Mouse (Mus musculus) MEL (cell line): ENCODE data around the gene Gm9. TPM values are rescaled to one million over a fixed set of nuclear protein-coding genes. Genes with fewer than 3 reads are reported as not detected.
"Not testable (repeated sequence)": the region's sequence is repeated elsewhere in the genome, so short reads cannot be mapped to it uniquely, and the experiment has no call there.

Source experiments
- DNase-seq: peaks from one replicate; pipeline ENCODE4 v3.0.0; 2011; ENCODE audit warnings: low read depth, low spot score
- H3K27ac ChIP-seq: 2 replicates; pipeline ENCODE4 v1.5.1; 2012; ENCODE audit warnings: low read depth, mild to moderate bottlenecking, control low read depth, low read length, moderate library complexity; ENCODE audit not compliant: control insufficient read depth
- H3K27me3 ChIP-seq, 2 experiments: fragments of 150-350 bp in 1 of 2; sonication (generic) in 1 of 2; 2 replicates each; pipeline ENCODE4 v1.6.1; 2012; ENCODE audit warnings: low read length in 2 of 2, mild to moderate bottlenecking in 2 of 2, improper control_type of control experiment in 1 of 2, moderate library complexity in 1 of 2; ENCODE audit not compliant: insufficient read depth in 2 of 2, control insufficient read depth in 1 of 2
- H3K36me3 ChIP-seq, 2 experiments: 2 replicates each; pipeline ENCODE4 v1.6.1; 2012 to 2014; ENCODE audit warnings: low read length in 2 of 2, improper control_type of control experiment in 1 of 2, inconsistent platforms in 1 of 2, mild to moderate bottlenecking in 1 of 2; ENCODE audit not compliant: insufficient read depth in 2 of 2, control insufficient read depth in 1 of 2
- H3K4me1 ChIP-seq, 2 experiments: fragments of 150-350 bp in 1 of 2; sonication (generic) in 1 of 2; 2 replicates each; pipeline ENCODE4 v1.6.1; 2012; ENCODE audit warnings: low read length in 2 of 2, improper control_type of control experiment in 1 of 2, mild to moderate bottlenecking in 1 of 2; ENCODE audit not compliant: insufficient read depth in 2 of 2, control insufficient read depth in 1 of 2
- H3K4me3 ChIP-seq, 2 experiments: fragments of 150-350 bp in 1 of 2; sonication (generic) in 1 of 2; 2 replicates each; pipeline ENCODE4 v1.5.1; 2012; ENCODE audit warnings: low read depth in 2 of 2, low read length in 2 of 2, mild to moderate bottlenecking in 2 of 2, moderate library complexity in 2 of 2, control low read depth in 1 of 2, improper control_type of control experiment in 1 of 2; ENCODE audit not compliant: control insufficient read depth in 1 of 2, insufficient read depth in 1 of 2
- H3K79me2 ChIP-seq: 2 replicates; pipeline ENCODE4 v1.6.1; 2012; ENCODE audit warnings: mild to moderate bottlenecking, low read length, moderate library complexity; ENCODE audit not compliant: control insufficient read depth, poor library complexity, insufficient read depth
- H3K9ac ChIP-seq: 2 replicates; pipeline ENCODE4 v1.6.1; 2012; ENCODE audit warnings: low read depth, mild to moderate bottlenecking, control low read depth, low read length, moderate library complexity; ENCODE audit not compliant: control insufficient read depth, poor library complexity, severe bottlenecking
- H3K9me3 ChIP-seq: fragments of 150-350 bp; sonication (generic); replicated peaks from 2 replicates; pipeline ENCODE4 v1.6.1; 2012; ENCODE audit warnings: mild to moderate bottlenecking, low read length, improper control_type of control experiment, moderate library complexity; ENCODE audit not compliant: insufficient read depth
- EP300 ChIP-seq, 2 experiments: IDR thresholded peaks; 2 replicates each; pipeline ENCODE4 v1.6.1; 2011; ENCODE audit warnings: improper control_type of control experiment in 2 of 2, low read length in 2 of 2, low read depth in 1 of 2, mild to moderate bottlenecking in 1 of 2
- HCFC1 ChIP-seq: IDR thresholded peaks from 2 replicates; pipeline ENCODE4 v1.6.1; 2012; ENCODE audit warnings: low read depth, mild to moderate bottlenecking, inconsistent platforms, low read length, improper control_type of control experiment, moderate library complexity
- MAX ChIP-seq: IDR thresholded peaks from 2 replicates; pipeline ENCODE4 v1.6.1; 2011; ENCODE audit warnings: low read length, improper control_type of control experiment
- MAZ ChIP-seq: IDR thresholded peaks from 2 replicates; pipeline ENCODE4 v1.6.1; 2012; ENCODE audit warnings: low read depth, mild to moderate bottlenecking, inconsistent platforms, low read length, improper control_type of control experiment
- POLR2AphosphoS5 ChIP-seq: IDR thresholded peaks from 2 replicates; pipeline ENCODE4 v1.6.1; 2012; ENCODE audit warnings: low read depth, borderline replicate concordance, mild to moderate bottlenecking, inconsistent platforms, low read length, moderate library complexity, mixed read lengths
- ZKSCAN1 ChIP-seq: IDR thresholded peaks from 2 replicates; pipeline ENCODE4 v1.6.1; 2012; ENCODE audit warnings: low read depth, mild to moderate bottlenecking, inconsistent platforms, low read length, improper control_type of control experiment, moderate library complexity
- polyA plus RNA-seq, 2 experiments: library from polyadenylated mRNA; stranded (reverse) in 1 of 2; unstranded in 1 of 2; fragments of >175 nt in 1 of 2; fragments of >200 nt in 1 of 2; gene quantifications; 2 replicates each; pipeline versions ENCODE4 v1.2.1 to v1.2.4; 2012; ENCODE audit warnings: low replicate concordance in 2 of 2, low read depth in 1 of 2; ENCODE audit not compliant: insufficient read length in 2 of 2, insufficient read depth in 1 of 2, missing spikeins in 1 of 2
- total RNA-seq: library from RNA; depleted of rRNA; stranded (reverse); fragments of 300-350 nt; gene quantifications from 2 replicates; pipeline ENCODE4 v1.2.3, GENCODE M21; 2012; rRNA removed

Gene Gm9
- total RNA-seq, result not detected in 2 replicates
- not detected for polyA plus RNA-seq

GRCm38 (mm10) chrX:37210941-37211340, at the start of gene Gm9:
TSS of gene Gm9 (minus strand) at chrX:37211041.
- H3K27ac ChIP-seq, result no peak within 1 kb of the TSS
- H3K36me3 ChIP-seq, result no peaks in the 10 kb centered on the region
- no peak within 1 kb of the TSS for H3K9ac ChIP-seq
- no peaks in the 10 kb centered on the region for H3K27me3 ChIP-seq
- no peaks in the 10 kb centered on the region for H3K9me3 ChIP-seq
- H3K79me2 ChIP-seq, result no peaks in the 10 kb centered on the region
- TF ChIP-seq MAX (no peak), POLR2AphosphoS5 (no peak), MAZ (no peak), ZKSCAN1 (no peak), HCFC1 (no peak), EP300 (IDR thresholded peaks at IDR 0.05; ENCODE audit: low read depth in 1 of 2, low read length in 2 of 2) (no peak)
- no peaks in the 10 kb centered on the region for H3K4me1 ChIP-seq
- H3K4me3 ChIP-seq, result no peak within 1 kb of the TSS
- no peak for DNase-seq

- not testable (repeated sequence) for DNase-seq, H3K9ac ChIP-seq, H3K79me2 ChIP-seq, H3K27me3 ChIP-seq, H3K4me3 ChIP-seq, H3K27ac ChIP-seq, H3K36me3 ChIP-seq, H3K9me3 ChIP-seq, H3K4me1 ChIP-seq
Measured at GRCm38 (mm10) chrX:37249619-37250018, 38.8 kb upstream of the Gm9 start, which contains the start of gene Rhox3a. TSS of gene Rhox3a (plus strand) at chrX:37249919.

GRCm38 (mm10) chrX:37244676-37245075, 33.8 kb upstream of the Gm9 start, which contains the start of gene Rhox2a:
TSS of gene Rhox2a (plus strand) at chrX:37244976.
- DNase-seq, result not testable (repeated sequence)

GRCm38 (mm10) chrX:37222158-37222557, 11.3 kb upstream of the Gm9 start, which contains the start of gene Rhox1:
TSS of gene Rhox1 (minus strand) at chrX:37222258.
- H3K36me3 ChIP-seq, H3K9me3 ChIP-seq, H3K4me3 ChIP-seq, H3K27ac ChIP-seq, H3K27me3 ChIP-seq, DNase-seq, H3K4me1 ChIP-seq, H3K9ac ChIP-seq, H3K79me2 ChIP-seq: not testable (repeated sequence)

More at GRCm38 (mm10) chrX:37244676-37245075, 33.8 kb upstream of the Gm9 start, which contains the start of gene Rhox2a:
- not testable (repeated sequence) for H3K79me2 ChIP-seq, H3K4me3 ChIP-seq, H3K9ac ChIP-seq, H3K4me1 ChIP-seq, H3K27ac ChIP-seq, H3K9me3 ChIP-seq, H3K36me3 ChIP-seq, H3K27me3 ChIP-seq
